Mouse (Mus musculus): ENCODE measurements around the gene Dohh. TPM values are rescaled to one million over a fixed set of nuclear protein-coding genes. Genes with fewer than 3 reads are reported as not detected.

Dohh gene
- polyA plus RNA-seq, 1 experiment from 2014 or later, result 73.5 TPM

DNA sequence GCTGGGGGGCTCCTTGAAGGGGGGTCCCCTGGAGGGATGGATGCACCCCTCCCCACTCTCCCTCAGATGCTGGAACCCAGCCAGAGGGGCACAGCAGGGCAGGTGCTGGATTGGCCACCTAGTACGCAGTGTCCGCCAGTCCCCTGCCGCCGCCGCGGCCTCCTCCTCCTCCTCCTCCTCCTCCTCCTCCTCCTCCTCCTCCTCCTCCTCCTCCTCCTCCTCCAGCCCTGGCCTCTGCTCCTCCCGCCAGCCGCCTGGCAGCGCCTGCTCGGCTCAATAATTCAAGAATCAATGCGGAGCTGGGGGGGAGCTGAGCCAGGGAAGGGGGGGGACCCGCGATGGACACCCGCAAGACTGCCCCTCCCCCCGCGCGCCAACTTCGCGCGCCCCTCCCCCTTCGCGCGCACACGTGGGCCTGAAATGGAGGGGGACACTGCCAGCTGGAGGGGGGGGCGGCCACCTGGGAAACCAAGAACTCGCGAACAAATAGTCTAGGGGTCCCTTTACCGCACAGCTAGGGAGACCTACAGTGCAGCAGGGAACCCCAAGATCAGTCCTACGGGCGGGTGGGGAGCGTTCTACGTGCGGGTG lies 41.9 kb downstream of the Dohh start:
- 0% methylated on average over 13 of the region's 33 CpGs for WGBS
- peaks cover 66% of the 10 kb centered on the region for H3K27me3 ChIP-seq
- peaks cover 51% of the 10 kb centered on the region for H3K4me1 ChIP-seq (replicated peaks)
- H3K4me2 ChIP-seq (replicated peaks), result peak overlapping the region; percentile 60
- H3K27ac ChIP-seq, result no peak overlapping the region
- peak overlapping the region; percentile 36 for H3K4me3 ChIP-seq (replicated peaks)
- H3K9me3 ChIP-seq, result no peaks in the 10 kb centered on the region
- no peaks in the 10 kb centered on the region for H3K36me3 ChIP-seq
- ATAC-seq, result no peak
- H3K9ac ChIP-seq (replicated peaks), result peak overlapping the region; percentile 51

DNA sequence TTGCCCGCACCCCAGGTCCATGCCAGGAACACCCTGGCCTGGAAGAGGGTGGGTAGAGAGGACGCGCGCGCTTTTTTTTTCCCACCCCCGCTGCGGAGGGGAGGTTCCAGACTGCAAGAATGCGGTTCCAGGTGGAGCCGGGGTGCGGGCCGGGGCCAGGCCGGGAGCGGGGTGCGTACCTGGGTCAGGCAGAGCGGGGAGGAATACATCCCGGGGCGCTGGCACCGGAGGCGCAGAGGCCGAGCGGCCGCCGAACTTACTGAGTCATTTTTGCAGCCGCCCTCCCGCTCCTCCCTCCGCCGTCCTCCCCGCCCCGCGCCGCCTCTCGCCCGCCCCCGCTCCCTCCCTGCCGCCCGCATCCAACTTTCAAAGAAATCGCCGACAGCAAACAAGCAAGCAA lies 42.7 kb downstream of the Dohh start:
- H3K4me3 ChIP-seq (replicated peaks), result peak overlapping the region; percentile 36
- peaks cover 66% of the 10 kb centered on the region for H3K27me3 ChIP-seq
- WGBS, result 1% methylated on average over 18 of the region's 38 CpGs
- H3K4me2 ChIP-seq (replicated peaks), result peak overlapping the region; percentile 60
- no peak for ATAC-seq
- no peak overlapping the region for H3K27ac ChIP-seq
- H3K4me1 ChIP-seq (replicated peaks), result peaks cover 55% of the 10 kb centered on the region
- H3K36me3 ChIP-seq, result no peaks in the 10 kb centered on the region
- peak overlapping the region; percentile 51 for H3K9ac ChIP-seq (replicated peaks)
- H3K9me3 ChIP-seq, result no peaks in the 10 kb centered on the region

GRCm38 (mm10) chr10:81427327-81427726 lies 43.1 kb downstream of the Dohh start:
- peak overlapping the region; percentile 51; the same call in 1 of the 2 replicates for H3K9ac ChIP-seq (replicated peaks)
- no peaks in the 10 kb centered on the region for H3K9me3 ChIP-seq
- no peaks in the 10 kb centered on the region for H3K36me3 ChIP-seq
- H3K27ac ChIP-seq, result no peak overlapping the region
- no peak for ATAC-seq
- H3K4me2 ChIP-seq (replicated peaks), result peak overlapping the region; percentile 60
- peaks cover 55% of the 10 kb centered on the region for H3K4me1 ChIP-seq (replicated peaks)
- H3K27me3 ChIP-seq, result peaks cover 64% of the 10 kb centered on the region
- H3K4me3 ChIP-seq (replicated peaks), result peak overlapping the region; percentile 36
- WGBS, result 34% methylated on average over 3 of the region's 3 CpGs

DNA sequence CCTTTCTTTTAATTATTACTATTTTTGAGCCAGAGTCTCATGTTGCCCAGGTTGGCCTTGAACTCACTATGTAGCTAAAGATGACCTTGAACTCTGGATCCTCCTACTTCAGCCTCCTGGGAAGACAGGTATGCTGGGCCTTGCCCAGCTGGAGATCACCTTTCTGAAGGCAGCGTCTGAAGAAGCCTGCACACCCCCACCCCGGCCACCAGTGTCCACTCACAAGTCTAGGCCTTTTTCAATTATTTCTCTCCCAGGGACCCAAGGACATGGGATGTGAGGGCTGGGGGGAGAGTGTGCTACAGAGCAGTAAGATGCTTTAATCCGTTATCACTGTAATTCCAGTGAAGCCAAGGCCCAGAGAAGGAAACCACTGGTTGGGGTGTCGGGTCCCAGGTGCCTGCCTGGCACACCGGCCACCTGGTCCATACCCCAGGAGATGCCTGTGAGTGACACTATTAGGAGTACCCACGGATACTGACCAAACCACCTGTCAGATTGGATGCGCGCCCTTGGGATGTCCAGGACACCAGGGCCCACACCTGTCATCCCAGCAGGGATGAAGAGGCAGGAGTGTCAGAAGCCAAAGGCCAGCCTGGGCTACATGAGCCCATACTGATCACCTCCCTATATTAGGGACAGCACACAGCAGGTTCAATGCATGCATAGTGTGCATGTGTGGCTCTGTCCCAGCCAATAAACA lies 43.7 kb downstream of the Dohh start:
- Histone ChIP-seq H3K4me3 (replicated peaks) (no peak overlapping the region), H3K9ac (replicated peaks) (no peak overlapping the region), H3K27me3 (peaks cover 59% of the 10 kb centered on the region), H3K27ac (no peak overlapping the region), H3K9me3 (no peaks in the 10 kb centered on the region), H3K36me3 (no peaks in the 10 kb centered on the region), H3K4me2 (replicated peaks) (no peak overlapping the region), H3K4me1 (replicated peaks) (peaks cover 59% of the 10 kb centered on the region)
- 76% methylated on average over 8 of the region's 8 CpGs for WGBS
- no peak for ATAC-seq

DNA sequence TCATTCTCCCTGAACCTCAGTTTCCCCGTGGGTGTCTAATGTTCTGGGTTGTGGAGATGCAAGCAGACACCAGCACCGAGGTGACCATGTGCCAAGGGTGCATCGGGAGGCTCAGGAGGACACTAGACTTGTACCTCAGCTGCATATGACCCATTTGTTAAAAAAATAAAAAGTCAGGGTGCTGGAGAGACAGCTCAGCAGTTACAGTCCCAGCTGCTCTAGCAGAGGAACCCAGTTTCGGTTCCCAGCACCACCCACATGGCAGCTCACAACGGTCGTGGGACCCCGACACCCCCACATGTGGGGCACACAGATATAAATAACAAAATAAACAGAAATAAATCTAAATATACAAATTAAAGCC lies 44.3 kb downstream of the Dohh start:
- no peak overlapping the region for H3K9ac ChIP-seq (replicated peaks)
- H3K27me3 ChIP-seq, result peaks cover 57% of the 10 kb centered on the region
- peaks cover 64% of the 10 kb centered on the region for H3K4me1 ChIP-seq (replicated peaks)
- no peak overlapping the region for H3K27ac ChIP-seq
- WGBS, result 94% methylated on average over 7 of the region's 7 CpGs
- no peak overlapping the region for H3K4me2 ChIP-seq (replicated peaks)
- H3K36me3 ChIP-seq, result no peaks in the 10 kb centered on the region
- no peaks in the 10 kb centered on the region for H3K9me3 ChIP-seq
- H3K4me3 ChIP-seq (replicated peaks), result no peak overlapping the region
- no peak for ATAC-seq

DNA sequence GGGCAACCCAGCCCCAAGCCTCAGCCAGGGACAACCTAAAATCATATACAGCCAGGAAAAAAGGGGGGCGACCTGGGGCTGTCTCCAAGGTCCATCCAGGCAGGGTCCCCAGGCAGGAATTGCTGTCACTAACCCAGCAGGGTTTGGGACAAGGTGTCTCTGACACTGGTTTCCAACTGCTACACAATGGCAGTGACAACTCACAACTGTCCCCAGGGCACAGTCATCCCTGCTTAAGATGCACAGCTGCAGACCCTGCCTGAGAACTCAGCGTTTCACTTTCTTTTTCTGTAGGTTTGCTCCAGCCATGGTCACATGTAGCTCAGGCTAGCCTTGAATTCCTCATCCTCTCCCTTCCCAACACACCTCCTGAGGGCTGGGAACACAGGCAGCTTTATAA lies 44.9 kb downstream of the Dohh start:
- Histone ChIP-seq H3K9ac (replicated peaks) (no peak overlapping the region), H3K4me1 (replicated peaks) (peaks cover 64% of the 10 kb centered on the region), H3K9me3 (no peaks in the 10 kb centered on the region), H3K4me2 (replicated peaks) (peak overlapping the region; percentile 91), H3K27ac (no peak overlapping the region), H3K36me3 (no peaks in the 10 kb centered on the region), H3K4me3 (replicated peaks) (peak overlapping the region; percentile 77), H3K27me3 (peaks cover 51% of the 10 kb centered on the region)
- ATAC-seq, result no peak
- 25% methylated on average over 2 of the region's 2 CpGs for WGBS

DNA sequence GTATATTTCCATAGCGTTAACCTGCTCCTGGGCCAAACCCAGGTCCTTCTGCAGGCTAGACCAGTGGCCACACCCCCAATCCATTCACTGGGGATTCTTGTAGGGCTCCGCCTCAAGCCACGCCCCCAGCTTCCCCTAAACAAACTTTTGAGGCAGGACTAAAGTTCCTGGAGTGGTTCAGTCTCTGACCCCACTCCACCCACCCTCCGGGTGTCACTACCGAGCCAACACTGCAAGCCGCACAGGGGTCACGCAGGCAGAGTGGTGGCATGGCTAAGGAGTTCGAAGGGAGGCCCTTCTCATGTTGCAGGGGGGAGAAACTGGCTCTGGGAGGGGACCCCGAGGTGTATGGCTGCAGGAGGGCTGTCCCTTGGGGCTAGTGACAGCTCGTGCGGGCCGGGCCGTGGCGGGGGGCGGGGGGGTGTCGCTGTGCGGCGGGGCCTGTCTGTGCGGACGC lies 45.4 kb downstream of the Dohh start:
- H3K27me3 ChIP-seq, result peaks cover 46% of the 10 kb centered on the region
- peak overlapping the region; percentile 77 for H3K4me3 ChIP-seq (replicated peaks)
- peaks cover 59% of the 10 kb centered on the region for H3K4me1 ChIP-seq (replicated peaks)
- WGBS, result under 1% methylated on average over 19 of the region's 20 CpGs
- peak overlapping the region; percentile 89 for H3K9ac ChIP-seq (replicated peaks)
- peak overlapping the region; percentile 91 for H3K4me2 ChIP-seq (replicated peaks)
- ATAC-seq, result peak; percentile 15
- H3K36me3 ChIP-seq, result no peaks in the 10 kb centered on the region
- H3K9me3 ChIP-seq, result no peaks in the 10 kb centered on the region
- H3K27ac ChIP-seq, result peak overlapping the region; percentile 94

- H3K4me2 ChIP-seq (replicated peaks), result peak overlapping the region; percentile 91
- H3K27me3 ChIP-seq, result peaks cover 39% of the 10 kb centered on the region
- WGBS, result under 1% methylated on average over 61 of the region's 89 CpGs
- H3K9me3 ChIP-seq, result no peaks in the 10 kb centered on the region
- ATAC-seq, result peak; percentile 16
- H3K4me3 ChIP-seq (replicated peaks), result peak overlapping the region; percentile 77
- H3K4me1 ChIP-seq (replicated peaks), result peaks cover 52% of the 10 kb centered on the region
- H3K36me3 ChIP-seq, result no peaks in the 10 kb centered on the region
- peak overlapping the region; percentile 94 for H3K27ac ChIP-seq
- H3K9ac ChIP-seq (replicated peaks), result peak overlapping the region; percentile 89
These were observed 46.1 kb downstream of the Dohh start for GRCm38 (mm10) chr10:81430141-81430830.

DNA sequence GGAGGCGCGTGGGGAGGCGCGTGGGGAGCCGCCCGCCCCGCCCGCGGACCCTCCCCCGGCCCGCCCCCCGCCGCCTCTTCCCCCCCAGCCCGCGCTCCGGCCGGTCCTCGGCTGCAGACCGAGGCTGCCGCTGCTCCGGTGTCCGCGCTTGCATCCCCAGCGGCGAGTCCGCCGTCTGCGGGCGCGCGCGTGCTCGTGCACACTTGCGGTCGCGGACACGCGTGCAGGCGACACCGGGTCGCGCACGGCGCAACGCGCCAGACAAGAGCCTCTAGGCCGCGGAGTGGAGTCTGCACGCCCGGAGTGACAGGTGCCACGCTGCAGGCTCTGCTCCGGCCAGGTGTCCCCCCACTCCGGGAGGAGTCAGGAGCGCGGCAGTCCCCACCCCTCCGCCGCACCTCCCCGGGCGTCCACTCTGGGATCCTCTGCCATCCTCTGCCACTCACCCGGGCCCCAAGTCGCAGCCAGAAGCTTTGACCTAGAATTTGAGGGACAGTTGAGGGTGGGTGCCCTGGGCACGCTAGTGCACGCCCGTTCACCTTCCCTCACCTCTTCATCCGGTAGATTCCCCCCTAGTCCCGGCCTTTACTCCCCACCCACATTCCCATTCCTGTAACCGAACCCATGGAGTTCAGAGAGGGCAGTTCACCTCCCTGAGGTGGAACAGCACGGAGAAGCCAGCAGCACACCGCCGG lies 46.8 kb downstream of the Dohh start:
- Histone ChIP-seq H3K4me3 (replicated peaks) (peak overlapping the region; percentile 77), H3K4me1 (replicated peaks) (peaks cover 46% of the 10 kb centered on the region), H3K9me3 (no peaks in the 10 kb centered on the region), H3K27ac (peak overlapping the region; percentile 94), H3K9ac (replicated peaks) (peak overlapping the region; percentile 89), H3K27me3 (peaks cover 33% of the 10 kb centered on the region), H3K4me2 (replicated peaks) (peak overlapping the region; percentile 91), H3K36me3 (no peaks in the 10 kb centered on the region)
- peak; percentile 35 for ATAC-seq
- WGBS, result under 1% methylated on average over 53 of the region's 70 CpGs

- Histone ChIP-seq H3K4me3 (replicated peaks) (peak overlapping the region; percentile 77), H3K4me2 (replicated peaks) (peak overlapping the region; percentile 91), H3K4me1 (replicated peaks) (peaks cover 39% of the 10 kb centered on the region), H3K36me3 (no peaks in the 10 kb centered on the region), H3K9ac (replicated peaks) (no peak overlapping the region), H3K27ac (peak overlapping the region; percentile 94), H3K9me3 (no peaks in the 10 kb centered on the region), H3K27me3 (peaks cover 27% of the 10 kb centered on the region)
- peak; percentile 9; the same call in 1 of the 2 replicates for ATAC-seq
- 17% methylated on average over 15 of the region's 15 CpGs for WGBS
These were observed 47.4 kb downstream of the Dohh start for GRCm38 (mm10) chr10:81431526-81432168.

DNA sequence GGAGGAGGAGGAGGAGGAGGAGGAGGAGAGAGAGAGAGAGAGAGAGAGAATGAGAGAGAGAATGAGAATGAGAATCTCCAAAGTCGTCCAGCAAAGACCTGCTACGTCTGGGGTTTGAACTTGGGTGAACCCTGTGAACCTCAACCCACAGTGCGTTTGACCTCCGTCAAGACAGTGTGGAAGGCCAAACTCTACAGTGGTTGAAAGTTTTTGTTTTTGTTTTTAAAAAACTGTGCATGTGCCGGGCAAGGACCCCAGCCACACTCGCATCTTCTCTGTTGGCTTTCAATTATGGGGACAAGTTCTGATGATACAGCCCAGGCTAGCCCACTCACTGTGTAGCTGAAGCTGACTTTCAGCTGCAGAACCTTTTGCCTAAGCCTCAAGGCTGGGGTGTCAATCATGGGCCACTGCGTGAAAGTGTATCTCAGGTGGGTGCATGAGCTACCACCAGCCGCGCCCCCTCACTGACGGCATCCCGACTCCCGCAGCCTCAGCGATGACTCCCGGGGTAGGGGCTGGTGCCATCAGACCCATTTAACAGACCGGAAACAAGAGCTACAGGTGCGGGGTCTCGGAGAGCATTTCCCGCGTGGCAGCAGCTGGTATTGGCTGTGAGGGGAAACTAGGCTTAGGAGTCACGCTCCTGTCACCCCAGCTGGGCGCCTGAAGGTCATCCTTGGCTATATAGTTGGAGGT lies 48.1 kb downstream of the Dohh start:
- Histone ChIP-seq H3K9ac (replicated peaks) (no peak overlapping the region), H3K36me3 (no peaks in the 10 kb centered on the region), H3K9me3 (no peaks in the 10 kb centered on the region), H3K27me3 (peaks cover 20% of the 10 kb centered on the region), H3K4me3 (replicated peaks) (0 out of 2 replicates have a peak overlapping the region, but pooled peaks have one; percentile 15), H3K4me1 (replicated peaks) (peaks cover 33% of the 10 kb centered on the region), H3K27ac (no peak overlapping the region), H3K4me2 (replicated peaks) (peak overlapping the region; percentile 46)
- WGBS, result 64% methylated on average over 21 of the region's 21 CpGs
- ATAC-seq, result no peak

Data from midbrain, embryonic 13.5 days (tissue).